Mouse (Mus musculus) limb, embryonic 14.5 days (tissue): ENCODE measurements around the gene Gpr137. TPM values are rescaled to one million over a fixed set of nuclear protein-coding genes. Genes with fewer than 3 reads are reported as not detected.

Experiments used
- ATAC-seq: fragments of 200-750 bp; cut with Nextera tagmentation; 2 replicates; pipeline ENCODE4 v1.8.0; 2017; ENCODE audit warnings: low read depth, moderate number of reproducible peaks, moderate TSS enrichment; ENCODE audit not compliant: low FRiP score
- DNase-seq: peaks from one replicate; pipeline ENCODE4 v3.0.0-alpha.2; 2015; ENCODE audit warnings: low spot score
- H3K27ac ChIP-seq: fragments of 300-500 bp; sonication (generic); replicated peaks from 2 replicates; pipeline ENCODE4 v1.5.1; 2014; ENCODE audit warnings: low read depth, mild to moderate bottlenecking, low read length, moderate library complexity, mixed read lengths
- H3K27me3 ChIP-seq: fragments of 300-500 bp; sonication (generic); 2 replicates; pipeline ENCODE4 v1.6.1; 2014; ENCODE audit warnings: low read length, mixed read lengths; ENCODE audit not compliant: control insufficient read depth, insufficient read depth
- H3K36me3 ChIP-seq: fragments of 300-500 bp; sonication (generic); 2 replicates; pipeline ENCODE4 v1.6.1; 2014; ENCODE audit warnings: mild to moderate bottlenecking, low read length, moderate library complexity, mixed read lengths; ENCODE audit not compliant: control insufficient read depth, insufficient read depth
- H3K4me1 ChIP-seq: fragments of 300-500 bp; sonication (generic); 2 replicates; pipeline ENCODE4 v1.6.1; 2014; ENCODE audit warnings: antibody characterized with exemption, low read length, mixed read lengths; ENCODE audit not compliant: control insufficient read depth, insufficient read depth
- H3K4me2 ChIP-seq: fragments of 300-500 bp; sonication (generic); replicated peaks from 2 replicates; pipeline ENCODE4 v1.6.1; 2014; ENCODE audit warnings: low read depth, mild to moderate bottlenecking, low read length, moderate library complexity; ENCODE audit not compliant: severe bottlenecking
- H3K4me3 ChIP-seq: fragments of 300-500 bp; sonication (generic); replicated peaks from 2 replicates; pipeline ENCODE4 v1.5.1; 2014; ENCODE audit warnings: low read length
- H3K9ac ChIP-seq: fragments of 300-500 bp; sonication (generic); 2 replicates; pipeline ENCODE4 v1.6.1; 2014; ENCODE audit warnings: mild to moderate bottlenecking, low read depth, low read length, moderate library complexity; ENCODE audit not compliant: severe bottlenecking
- H3K9me3 ChIP-seq: fragments of 300-500 bp; sonication (generic); 2 replicates; pipeline ENCODE4 v1.6.1; 2016; ENCODE audit warnings: low read length; ENCODE audit not compliant: control insufficient read depth
- POLR2A ChIP-seq: fragments of 200-500 bp; IDR thresholded peaks from 2 replicates; pipeline ENCODE4 v1.8.0; 2012; ENCODE audit warnings: inconsistent platforms, mild to moderate bottlenecking, moderate library complexity, borderline replicate concordance; ENCODE audit not compliant: insufficient read depth, insufficient read length; ENCODE audit errors: extremely low read depth
- WGBS: fragments of 180-500 bp; shearing (Covaris S2); extraction: QIAGEN DNeasy Blood & Tissue Kit; methylation state at CpG from one replicate; pipeline ENCODE4 v1.1.7; 2014; 5-methylcytosine and 5-hydroxymethylcytosine counted together
- polyA plus RNA-seq, 2 experiments: library from polyadenylated mRNA; depleted of rRNA in 1 of 2; stranded (reverse) in 1 of 2; unstranded in 1 of 2; fragments of >200 nt; fragmentation: Nextera tagmentation in 1 of 2; extraction: Ambion mirVana in 1 of 2; gene quantifications; 2 replicates each; pipeline versions ENCODE4 v1.2.1 to v1.2.3; 2012 to 2014

Gpr137 gene
- polyA plus RNA-seq, 2 experiments = 28.5 to 56.8 TPM

- Histone ChIP-seq H3K9ac (peak within 1 kb of the TSS; percentile 49), H3K4me1 (peaks cover 9% of the 10 kb centered on the region; the same call in 1 of the 2 replicates), H3K4me2 (peak within 1 kb of the TSS; percentile 71), H3K27me3 (peaks cover 61% of the 10 kb centered on the region), H3K4me3 (peak within 1 kb of the TSS; percentile 42), H3K36me3 (0 out of 2 replicates have a peak, but pooled peaks cover 2% of the 10 kb centered on the region), H3K27ac (no peak within 1 kb of the TSS), H3K9me3 (no peaks in the 10 kb centered on the region)
- ATAC-seq (no peak), DNase-seq (no peak)
- no peak for TF ChIP-seq POLR2A
- 7% methylated on average over 23 of the region's 23 CpGs for WGBS
Observed at GRCm38 (mm10) chr19:6934195-6934977, 7.9 kb downstream of the Gpr137 start, which contains the start of gene Kcnk4. Gene Kcnk4, minus strand, starts transcription at chr19:6934515.

- peak overlapping the region; percentile 49 for H3K9ac ChIP-seq
- no peak for TF ChIP-seq POLR2A
- H3K4me2 ChIP-seq = peak overlapping the region; percentile 71
- no peaks in the 10 kb centered on the region for H3K9me3 ChIP-seq
- H3K4me3 ChIP-seq = peak overlapping the region; percentile 42
- DNase-seq = no peak
- H3K27ac ChIP-seq = no peak overlapping the region
- H3K4me1 ChIP-seq = peaks cover 9% of the 10 kb centered on the region; the same call in 1 of the 2 replicates
- H3K27me3 ChIP-seq = peaks cover 69% of the 10 kb centered on the region
- 3% methylated on average over 51 of the region's 58 CpGs for WGBS
- 0 out of 2 replicates have a peak, but pooled peaks have one; percentile 46 for ATAC-seq
- H3K36me3 ChIP-seq = 0 out of 2 replicates have a peak, but pooled peaks cover 2% of the 10 kb centered on the region
Observed at GRCm38 (mm10) chr19:6933436-6934194, 8.7 kb downstream of the Gpr137 start.

GRCm38 (mm10) chr19:6933102-6933435 lies 9.2 kb downstream of the Gpr137 start:
- no peaks in the 10 kb centered on the region for H3K9me3 ChIP-seq
- DNase-seq (no peak), ATAC-seq (no peak)
- peaks cover 74% of the 10 kb centered on the region for H3K27me3 ChIP-seq
- H3K4me2 ChIP-seq = peak overlapping the region; percentile 71
- no peak for TF ChIP-seq POLR2A
- peaks cover 9% of the 10 kb centered on the region; the same call in 1 of the 2 replicates for H3K4me1 ChIP-seq
- peak overlapping the region; percentile 42 for H3K4me3 ChIP-seq
- no peak overlapping the region for H3K27ac ChIP-seq
- no peaks in the 10 kb centered on the region for H3K36me3 ChIP-seq
- H3K9ac ChIP-seq = peak overlapping the region; percentile 49; the same call in 1 of the 2 replicates
- WGBS = 19% methylated on average over 4 of the region's 4 CpGs

- DNase-seq (no peak), ATAC-seq (no peak)
- no peak for TF ChIP-seq POLR2A
- Histone ChIP-seq H3K27ac (no peak overlapping the region), H3K36me3 (no peaks in the 10 kb centered on the region), H3K27me3 (peaks cover 85% of the 10 kb centered on the region), H3K9ac (no peak overlapping the region), H3K4me1 (peaks cover 9% of the 10 kb centered on the region; the same call in 1 of the 2 replicates), H3K9me3 (no peaks in the 10 kb centered on the region), H3K4me3 (no peak overlapping the region), H3K4me2 (no peak overlapping the region)
- 74% methylated on average over 1 of the region's 1 CpGs for WGBS
Observed at GRCm38 (mm10) chr19:6932018-6932417, 10.3 kb downstream of the Gpr137 start.

GRCm38 (mm10) chr19:6931002-6931401 lies 11.3 kb downstream of the Gpr137 start:
- TF ChIP-seq POLR2A = no peak
- peaks cover 9% of the 10 kb centered on the region; the same call in 1 of the 2 replicates for H3K4me1 ChIP-seq
- DNase-seq (no peak), ATAC-seq (no peak)
- H3K27me3 ChIP-seq = peaks cover 92% of the 10 kb centered on the region
- no peak overlapping the region for H3K4me2 ChIP-seq
- H3K4me3 ChIP-seq = no peak overlapping the region
- no peak overlapping the region for H3K27ac ChIP-seq
- no peak overlapping the region for H3K9ac ChIP-seq
- no CpG with 5 or more reads among the region's 2 CpGs for WGBS
- H3K9me3 ChIP-seq = no peaks in the 10 kb centered on the region
- H3K36me3 ChIP-seq = no peaks in the 10 kb centered on the region
